Mouse (Mus musculus) frontal cortex, adult 2 months (tissue): ENCODE measurements around the gene Cdyl. TPM values are rescaled to one million over a fixed set of nuclear protein-coding genes. Genes with fewer than 3 reads are reported as not detected.
A peak's percentile ranks its signal among the peaks of the same experiment; 100 is the strongest.
"Not testable (repeated sequence)": the region's sequence is repeated elsewhere in the genome, so short reads cannot be mapped to it uniquely, and the experiment has no call there.

ENCODE experiments used
- DNase-seq, 2 experiments: peaks; one replicate each; pipeline ENCODE4 v3.0.0; 2022; ENCODE audit warnings: low spot score in 1 of 2; ENCODE audit errors: extremely low spot score in 1 of 2
- polyA plus RNA-seq: library from polyadenylated mRNA; depleted of rRNA; stranded (reverse); fragments of >200 nt; gene quantifications from 2 replicates; pipeline ENCODE4 v1.2.3, GENCODE M21; 2012

Cdyl gene
- polyA plus RNA-seq, 1 experiment, result 6.2 TPM

DNA sequence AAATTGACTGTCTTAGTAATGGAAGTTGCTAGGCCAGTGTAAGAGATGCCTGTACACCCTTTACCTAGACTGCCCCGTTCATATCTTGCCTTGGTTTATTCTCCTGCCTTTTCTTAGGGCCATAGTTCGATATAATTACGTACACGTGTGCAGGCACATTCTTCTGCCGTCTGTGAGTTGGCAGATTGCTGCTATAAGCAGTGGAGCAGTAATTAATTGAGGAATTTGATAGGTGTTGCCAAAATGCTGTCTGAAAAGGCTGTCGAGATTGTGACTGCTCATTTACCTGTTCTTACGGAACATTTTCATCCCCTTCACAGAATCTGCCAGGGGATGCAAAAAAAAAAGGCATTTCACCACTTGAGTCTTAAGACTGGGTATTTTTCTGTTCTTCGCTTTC, 163.2 kb downstream of the Cdyl start:
- no peak for DNase-seq

GRCm38 (mm10) chr13:35825639-35826038, 166.0 kb downstream of the Cdyl start:
- DNase-seq, result no peak

DNA sequence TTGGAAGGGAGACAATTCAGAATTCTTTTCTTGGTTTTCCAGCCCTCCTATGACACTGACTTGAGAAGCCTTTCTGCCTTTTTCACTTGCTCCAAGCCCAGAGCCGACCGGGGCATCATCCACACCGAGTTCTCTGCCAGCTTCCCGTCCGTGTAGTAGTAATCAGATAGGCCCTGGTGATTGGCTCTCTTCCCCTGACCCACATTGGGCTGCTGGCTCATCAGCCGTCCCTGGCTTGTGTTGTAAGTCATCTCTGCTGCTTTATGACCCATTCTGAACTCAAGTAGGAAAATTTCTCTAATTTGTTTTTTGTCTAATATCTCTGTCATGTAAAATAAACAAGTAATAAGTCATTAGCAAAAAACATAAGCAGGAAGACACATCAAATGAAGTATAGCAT, 173.0 kb downstream of the Cdyl start:
- no peak for DNase-seq

DNA sequence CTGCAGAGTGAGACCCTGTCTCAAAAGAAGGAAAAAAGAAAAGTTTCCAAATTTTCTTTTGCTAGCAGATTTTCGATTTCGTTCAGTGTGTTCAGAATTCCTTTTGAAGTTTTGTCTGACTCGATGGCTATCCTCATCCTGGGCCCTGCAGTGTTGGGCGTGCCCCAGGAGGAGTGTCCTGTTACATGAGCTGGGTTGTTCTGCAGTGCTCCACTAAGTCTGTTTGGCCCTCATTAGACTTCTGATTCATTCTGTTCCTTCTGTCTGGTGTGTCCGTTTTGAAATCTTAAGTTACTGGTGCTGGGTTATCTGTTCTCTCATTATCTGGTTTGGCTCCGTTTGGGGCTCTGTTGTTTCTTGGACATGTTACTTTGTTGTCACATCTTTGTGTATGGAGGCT, 174.3 kb downstream of the Cdyl start:
- no peak for DNase-seq

GRCm38 (mm10) chr13:35835669-35836068, 176.0 kb downstream of the Cdyl start:
- no peak for DNase-seq

GRCm38 (mm10) chr13:35836501-35836900, 176.9 kb downstream of the Cdyl start:
- not testable (repeated sequence) for DNase-seq

DNA sequence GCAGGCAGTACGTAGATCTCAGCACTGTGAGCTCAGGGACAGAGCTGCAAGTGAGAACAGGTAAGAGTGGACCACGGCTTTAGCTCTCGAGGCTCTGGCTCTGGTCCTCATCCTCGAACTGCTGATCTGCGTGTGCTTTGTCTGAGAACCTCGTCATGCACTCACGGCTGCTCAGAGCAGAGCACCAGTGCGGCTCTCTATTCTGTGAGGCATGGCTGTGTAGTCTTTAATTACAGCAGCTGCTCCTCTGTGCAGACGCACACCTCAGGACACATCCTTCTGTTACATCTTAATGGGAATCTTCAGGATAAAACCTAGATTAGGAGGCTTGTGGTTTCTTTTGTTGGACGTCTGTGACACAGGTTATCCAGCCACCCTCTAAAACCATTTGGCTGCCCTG, 180.5 kb downstream of the Cdyl start:
- DNase-seq, result no peak

DNA sequence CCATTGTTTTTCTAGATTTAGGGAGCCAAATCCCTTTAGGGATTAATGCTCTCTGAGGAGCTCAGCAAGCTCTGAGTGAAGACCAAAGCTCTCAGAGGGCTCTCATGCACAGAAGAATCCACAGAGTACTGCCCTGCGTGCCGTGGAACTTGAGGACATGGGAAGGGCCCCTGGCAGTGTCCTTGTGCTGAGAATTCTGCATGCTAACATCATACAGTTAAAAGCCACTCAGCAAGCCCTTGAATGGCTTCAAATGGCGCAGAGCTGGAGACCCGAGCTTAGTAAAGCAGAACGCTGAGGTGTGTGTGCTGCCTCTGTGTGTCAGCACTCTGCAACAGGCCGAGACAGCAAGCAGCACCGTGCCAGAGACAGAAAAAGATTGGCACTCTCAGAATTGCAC, 183.8 kb downstream of the Cdyl start:
- no peak for DNase-seq

DNA sequence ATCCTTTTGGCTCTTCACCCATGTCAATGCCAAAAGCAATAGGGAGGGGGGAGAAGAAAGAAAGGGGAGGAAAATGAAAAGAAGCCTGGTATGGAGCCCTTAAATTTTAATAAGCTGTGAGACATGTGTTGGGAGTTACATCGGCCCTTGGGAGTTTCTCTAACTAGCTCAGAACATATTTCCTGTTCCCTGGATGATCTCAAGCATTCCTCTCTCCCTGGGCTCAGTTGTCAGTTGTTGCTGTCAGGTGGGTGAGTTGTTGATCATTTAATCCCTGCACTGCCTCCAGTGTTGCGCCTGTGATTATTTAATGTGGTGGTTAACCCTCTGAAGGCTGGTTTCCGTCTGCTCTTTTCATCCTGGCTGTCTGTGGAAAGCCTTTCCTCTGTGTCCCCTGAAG, 185.7 kb downstream of the Cdyl start:
- no peak for DNase-seq

DNA sequence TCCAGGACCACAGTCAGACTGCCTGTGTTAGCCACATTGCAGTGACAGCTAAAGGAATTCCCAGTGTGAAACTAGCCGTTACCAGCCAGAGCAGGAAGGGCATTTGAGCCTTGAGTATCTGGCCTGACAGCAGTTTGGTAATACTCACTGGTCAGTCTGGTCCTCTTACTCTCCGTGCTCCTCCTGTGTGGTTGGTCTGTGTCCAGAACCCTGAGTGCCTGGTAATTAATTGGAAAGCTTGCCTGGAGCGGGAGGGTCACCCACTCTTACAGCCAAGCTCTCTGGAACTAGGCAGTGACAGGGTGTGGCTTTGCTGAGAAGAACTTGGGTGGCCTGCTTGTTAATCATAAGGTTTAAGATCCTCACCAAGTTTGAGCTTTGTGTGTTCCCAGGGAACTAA, 189.1 kb downstream of the Cdyl start:
- no peak for DNase-seq

- DNase-seq, result no peak
These were observed 191.9 kb downstream of the Cdyl start for GRCm38 (mm10) chr13:35851581-35851980.

- no peak for DNase-seq
These were observed 193.4 kb downstream of the Cdyl start for GRCm38 (mm10) chr13:35852851-35853575.

DNA sequence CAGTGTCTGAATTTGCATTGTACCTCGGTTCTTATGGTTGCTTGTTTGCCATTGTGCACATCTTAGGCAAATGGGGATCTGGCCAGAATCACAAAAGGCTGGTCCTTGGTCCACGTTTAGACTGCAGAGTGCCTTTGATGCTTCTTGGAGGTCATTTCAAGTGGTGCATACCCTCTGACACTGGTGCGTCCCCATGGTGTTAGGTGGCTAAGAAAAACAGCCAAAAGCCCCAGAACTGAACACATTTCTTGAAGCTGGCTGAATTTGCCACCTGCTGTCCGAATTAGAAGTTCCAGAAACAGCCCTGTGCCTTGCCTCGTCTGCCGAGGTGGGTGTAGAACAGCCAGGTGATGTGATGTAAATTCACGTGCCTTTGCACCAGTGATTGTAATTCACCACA, 197.9 kb downstream of the Cdyl start:
- DNase-seq, result no peak

- DNase-seq, result no peak
These were observed 201.3 kb downstream of the Cdyl start for GRCm38 (mm10) chr13:35860916-35861315.

DNA sequence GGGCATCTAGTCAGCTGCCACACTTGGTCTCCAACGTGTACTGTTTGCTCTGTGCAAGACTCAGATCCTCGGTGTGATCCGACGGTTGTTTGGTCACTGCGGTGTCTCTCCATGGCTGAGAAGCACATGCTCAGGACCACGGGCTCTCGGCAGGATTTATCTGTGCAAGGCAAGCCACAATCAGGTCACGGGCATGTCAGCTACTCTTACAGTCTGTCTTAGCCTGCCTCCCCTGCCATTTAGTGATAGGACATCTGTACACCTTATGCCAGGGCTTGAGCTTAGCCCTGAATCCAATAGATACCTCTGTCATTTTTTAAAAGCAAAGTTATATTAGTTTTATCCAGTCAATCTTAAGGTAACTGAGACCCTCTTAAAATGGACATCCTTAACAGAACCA, 211.0 kb downstream of the Cdyl start:
- no peak for DNase-seq

- DNase-seq, result no peak
These were observed 211.5 kb downstream of the Cdyl start for GRCm38 (mm10) chr13:35871107-35871506.

DNA sequence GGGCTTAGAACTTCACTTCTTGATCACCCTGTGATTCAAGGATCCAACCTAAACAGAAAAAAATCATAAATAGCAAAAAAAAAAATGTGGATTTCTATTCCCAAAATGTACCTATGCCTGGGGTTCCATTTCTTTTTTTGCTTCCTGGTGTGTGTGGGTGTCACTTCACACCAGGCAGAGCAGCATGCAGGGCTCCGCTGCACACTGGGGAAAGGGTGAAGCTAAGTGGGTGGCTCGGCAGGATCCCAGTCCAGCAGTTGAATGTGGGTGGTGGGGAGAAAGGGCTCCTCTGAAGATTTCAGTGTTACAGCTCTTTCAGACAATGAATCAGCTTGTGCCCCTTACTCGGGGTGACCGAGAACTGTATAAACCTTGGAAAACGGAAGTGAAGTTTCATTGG, 215.8 kb downstream of the Cdyl start:
- peak in 1 of 2 experiments; percentile 42 for DNase-seq

DNA sequence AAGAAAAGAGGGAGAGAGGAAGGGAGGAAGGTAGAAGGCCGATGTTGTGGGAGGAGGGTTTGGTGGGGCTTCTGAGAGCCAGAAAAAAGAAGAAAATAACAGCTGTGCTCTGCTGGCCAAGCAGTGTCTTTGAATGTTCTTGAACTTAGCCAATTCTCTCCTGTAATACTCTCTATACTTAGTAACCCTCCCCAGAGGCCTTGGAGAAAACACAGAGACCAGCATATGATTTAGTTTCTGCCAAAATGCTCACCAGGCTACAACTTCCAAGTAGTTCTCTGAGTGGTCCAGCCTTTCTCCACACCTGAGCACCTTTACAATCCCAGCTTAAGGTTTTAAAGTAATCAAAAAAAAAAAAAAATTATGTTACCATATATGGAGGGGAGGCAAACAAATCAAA, 218.6 kb downstream of the Cdyl start:
- no peak for DNase-seq

- no peak for DNase-seq
These were observed 219.4 kb downstream of the Cdyl start for GRCm38 (mm10) chr13:35879068-35879467.

DNA sequence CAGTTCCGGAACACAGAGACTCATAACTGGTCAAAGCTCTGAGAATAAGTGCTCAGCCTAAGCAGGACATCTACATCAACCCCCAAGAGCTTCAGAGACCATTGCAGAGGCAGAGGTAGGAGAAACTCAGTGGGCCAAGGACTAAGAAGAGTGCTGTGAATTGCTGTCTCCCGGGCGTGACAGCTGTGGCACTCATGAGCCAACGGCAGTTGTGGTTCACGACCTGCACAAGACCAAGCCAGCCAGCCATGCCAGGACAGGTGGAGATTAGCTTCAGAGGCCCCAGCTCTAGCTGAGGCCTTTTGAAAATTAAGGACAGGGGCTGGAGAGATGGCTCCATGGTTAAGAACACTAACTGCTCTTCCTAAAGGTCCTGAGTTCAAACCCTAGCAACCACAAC, 219.9 kb downstream of the Cdyl start:
- DNase-seq, result no peak

GRCm38 (mm10) chr13:35880555-35881046, 221.0 kb downstream of the Cdyl start:
- DNase-seq, result no peak

DNA sequence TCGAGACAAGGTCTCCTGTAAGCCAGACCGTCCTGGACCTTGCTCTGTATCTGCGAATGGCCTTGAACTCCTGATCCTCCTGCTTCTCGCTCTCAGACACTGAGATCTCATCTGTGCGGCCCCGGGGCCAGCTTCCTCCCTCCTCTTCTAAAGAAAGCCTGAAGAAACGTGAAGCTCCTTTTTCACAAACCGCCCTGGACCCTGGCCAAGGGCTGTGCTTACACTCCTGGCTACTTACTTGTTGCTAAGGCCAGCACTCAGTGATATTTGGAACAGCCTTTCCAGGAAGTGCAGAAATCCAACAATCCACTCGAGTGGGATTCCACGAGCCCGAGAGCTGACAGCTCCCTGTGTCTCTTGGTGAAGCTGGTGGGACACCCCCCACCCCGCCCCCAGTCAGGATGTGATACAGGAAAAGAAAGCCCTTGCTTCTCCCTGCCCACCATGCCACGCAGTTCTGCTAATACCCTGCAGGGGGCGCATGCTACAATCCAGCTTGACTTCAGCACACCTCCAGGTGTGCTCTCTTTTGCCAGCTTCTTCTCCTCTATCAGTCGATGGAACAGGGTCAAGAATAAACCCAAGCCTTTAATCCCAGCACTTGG, 226.6 kb downstream of the Cdyl start:
- peak in 1 of 2 experiments; percentile 42 for DNase-seq
